13 mouse cellular contexts compared by ENCODE assay signal in genomic region chr1:167689232-167689261, GRCm38 (mm10). TPM values are rescaled to one million over a fixed set of nuclear protein-coding genes. Genes with fewer than 3 reads are reported as not detected.
A peak's percentile ranks its signal among the peaks of the same experiment; 100 is the strongest.
DNase-seq lines count a peak whose midpoint lies in the region; ATAC-seq lines count a peak whose summit lies in the region.
"Had no signal": no experiment of that assay in that cellular context is flagged by ENCODE, and none has a peak within 500 bp of the region (broad histone marks: within the 10 kb centered on the region; RNA-seq: fewer than 3 reads in every experiment).

Gene Lmx1a (plus strand): TSS chr1:167689237.

- 2% methylated on average over 3 of the region's 3 CpGs for WGBS in heart, embryonic 15.5 days
- 0% methylated on average over 3 of the region's 3 CpGs for WGBS in embryonic facial prominence, embryonic 10.5 days
- 0% methylated on average over 3 of the region's 3 CpGs for WGBS in hindbrain, embryonic 13.5 days
- 0% methylated on average over 3 of the region's 3 CpGs for WGBS in midbrain, embryonic 10.5 days

- H3K27ac ChIP-seq in heart, embryonic 15.5 days, result no peak within 1 kb of the TSS
- H3K27ac ChIP-seq in embryonic facial prominence, embryonic 10.5 days (replicated peaks), result peak within 1 kb of the TSS; percentile 54
- H3K27ac ChIP-seq in hindbrain, embryonic 13.5 days, result 0 out of 2 replicates have a peak within 1 kb of the TSS, but pooled peaks have one; percentile 12
- H3K27ac ChIP-seq in midbrain, embryonic 10.5 days (replicated peaks), result peak within 1 kb of the TSS; percentile 83

- peak within 1 kb of the TSS; percentile 55 for H3K4me3 ChIP-seq in heart, embryonic 15.5 days
- H3K4me3 ChIP-seq in embryonic facial prominence, embryonic 10.5 days, result peak within 1 kb of the TSS; percentile 68
- H3K4me3 ChIP-seq in hindbrain, embryonic 13.5 days, result peak within 1 kb of the TSS; percentile 44
- H3K4me3 ChIP-seq in midbrain, embryonic 10.5 days, result peak within 1 kb of the TSS; percentile 68
- H3K4me3 ChIP-seq: erythroblast, embryonic 14.5 days had no signal

- H3K36me3 ChIP-seq in heart, embryonic 15.5 days, result no peaks in the 10 kb centered on the region
- no peaks in the 10 kb centered on the region for H3K36me3 ChIP-seq in embryonic facial prominence, embryonic 10.5 days (replicated peaks)
- H3K36me3 ChIP-seq in hindbrain, embryonic 13.5 days, result no peaks in the 10 kb centered on the region
- H3K36me3 ChIP-seq in midbrain, embryonic 10.5 days, result no peaks in the 10 kb centered on the region

- H3K4me2 ChIP-seq in heart, embryonic 15.5 days, result peak within 1 kb of the TSS; percentile 96
- peak within 1 kb of the TSS; percentile 67 for H3K4me2 ChIP-seq in hindbrain, embryonic 13.5 days

- DNase-seq in heart, postnatal 10 days, result no peak
- no peak for DNase-seq in embryonic facial prominence, embryonic 10.5 days (ENCODE audit: low spot score)
- DNase-seq in midbrain, embryonic 10.5 days (ENCODE audit: low spot score), result no peak
- no peak for DNase-seq in urinary bladder, postnatal 36 days (ENCODE audit: low spot score in 2 of 2)
- no peak for DNase-seq in layer of hippocampus, adult 11-12 months (ENCODE audit: low spot score)
- no peak for DNase-seq in right cerebral cortex, postnatal 4 days
- DNase-seq: layer of hippocampus, postnatal 36 days; right cerebral cortex, postnatal 14 days had no signal

- no peaks in the 10 kb centered on the region for H3K9me3 ChIP-seq in heart, embryonic 15.5 days (replicated peaks)
- H3K9me3 ChIP-seq in embryonic facial prominence, embryonic 10.5 days, result peaks cover 6% of the 10 kb centered on the region; the same call in 1 of the 2 replicates
- H3K9me3 ChIP-seq in hindbrain, embryonic 13.5 days, result peaks cover 4% of the 10 kb centered on the region; the same call in 1 of the 2 replicates
- H3K9me3 ChIP-seq in midbrain, embryonic 10.5 days (replicated peaks), result peaks cover 9% of the 10 kb centered on the region; the same call in 1 of the 2 replicates

- intact Hi-C loops in heart, postnatal 10 days (cut with DNase I), result no loop called here

- no peak for ATAC-seq in heart, embryonic 15.5 days (replicated peaks; ENCODE audit: insufficient number of reproducible peaks, insufficient read depth, low FRiP score, low read depth)
- no peak for ATAC-seq in hindbrain, embryonic 13.5 days (ENCODE audit: low FRiP score)
- ATAC-seq: CD4-positive, CD25-positive, alpha-beta regulatory T cell, adult 4 months had no signal

- H3K27me3 ChIP-seq in heart, embryonic 15.5 days, result peaks cover 84% of the 10 kb centered on the region
- H3K27me3 ChIP-seq in embryonic facial prominence, embryonic 10.5 days (replicated peaks; ENCODE audit: low read depth, poor library complexity, severe bottlenecking), result peaks cover 86% of the 10 kb centered on the region
- peaks cover 84% of the 10 kb centered on the region for H3K27me3 ChIP-seq in hindbrain, embryonic 13.5 days
- H3K27me3 ChIP-seq in midbrain, embryonic 10.5 days (ENCODE audit: low read depth, poor library complexity, severe bottlenecking), result peaks cover 89% of the 10 kb centered on the region

- peak within 1 kb of the TSS; percentile 34 for H3K9ac ChIP-seq in heart, embryonic 15.5 days
- H3K9ac ChIP-seq in hindbrain, embryonic 13.5 days, result peak within 1 kb of the TSS; percentile 66

- H3K4me1 ChIP-seq in heart, embryonic 15.5 days (replicated peaks), result peaks cover 26% of the 10 kb centered on the region
- H3K4me1 ChIP-seq in embryonic facial prominence, embryonic 10.5 days, result peaks cover 30% of the 10 kb centered on the region
- peaks cover 31% of the 10 kb centered on the region for H3K4me1 ChIP-seq in hindbrain, embryonic 13.5 days (replicated peaks)
- H3K4me1 ChIP-seq in midbrain, embryonic 10.5 days, result peaks cover 52% of the 10 kb centered on the region

RNA-seq across cellular contexts. Expression of gene Lmx1a, which starts in this region (rescaled TPM):
- polyA plus RNA-seq in heart, embryonic 15.5 days (2015; fragmentation: Nextera tagmentation; extraction: Ambion mirVana), result 0.04 and 0.13 TPM in 2 replicates
- total RNA-seq in heart, postnatal 10 days (2021), result not detected
- 2.6 and 4.9 TPM in 2 replicates for polyA plus RNA-seq in embryonic facial prominence, embryonic 10.5 days (2016; fragmentation: Nextera tagmentation; extraction: Ambion mirVana)
- 9.2 and 10.1 TPM in 2 replicates for polyA plus RNA-seq in hindbrain, embryonic 13.5 days (2015; fragmentation: Nextera tagmentation; extraction: Ambion mirVana)
- 15.0 and 18.7 TPM in 2 replicates for polyA plus RNA-seq in midbrain, embryonic 10.5 days (2016; fragmentation: Nextera tagmentation; extraction: Ambion mirVana)
- total RNA-seq: adrenal gland, postnatal 14 days had no signal
- polyA plus RNA-seq: CD4-positive, CD25-positive, alpha-beta regulatory T cell, adult 4 months; erythroblast, embryonic 14.5 days had no signal
